In genomic region chr5:23417716-23418115, GRCm38 (mm10) we compare ENCODE assay signal across 8 mouse cellular contexts. TPM values are rescaled to one million over a fixed set of nuclear protein-coding genes. Genes with fewer than 3 reads are reported as not detected.
DNase-seq lines count a peak whose midpoint lies in the region; ATAC-seq and TF ChIP-seq lines count a peak whose summit lies in the region.

No protein-coding gene starts in this region.

- peak overlapping the region; percentile 73; the same call in 1 of the 2 replicates for H3K9ac ChIP-seq in kidney, embryonic 16.5 days (replicated peaks; ENCODE audit: low read length)
- peak overlapping the region; percentile 70; the same call in 1 of the 2 replicates for H3K9ac ChIP-seq in intestine, embryonic 15.5 days
- H3K9ac ChIP-seq in neural tube, embryonic 12.5 days = peak overlapping the region; percentile 76

- intact Hi-C loops in left cerebral cortex, postnatal 4 days (cut with DNase I) = no loop called here

- ATAC-seq in kidney, embryonic 16.5 days (ENCODE audit: low FRiP score, low TSS enrichment) = no peak
- ATAC-seq in intestine, embryonic 15.5 days = no peak
- ATAC-seq in neural tube, embryonic 12.5 days (ENCODE audit: low FRiP score, low read depth) = no peak

- 61% methylated on average over 2 of the region's 2 CpGs for WGBS in kidney, embryonic 16.5 days
- WGBS in intestine, embryonic 15.5 days = 63% methylated on average over 2 of the region's 2 CpGs
- WGBS in neural tube, embryonic 12.5 days = 77% methylated on average over 2 of the region's 2 CpGs

- peaks cover 70% of the 10 kb centered on the region for H3K4me1 ChIP-seq in kidney, embryonic 16.5 days (ENCODE audit: insufficient read depth, low read length)
- peaks cover 23% of the 10 kb centered on the region for H3K4me1 ChIP-seq in cortical plate, adult 2 months (ENCODE audit: control insufficient read depth, insufficient read depth, low read length)
- peaks cover 40% of the 10 kb centered on the region for H3K4me1 ChIP-seq in intestine, embryonic 15.5 days (replicated peaks)
- peaks cover 74% of the 10 kb centered on the region for H3K4me1 ChIP-seq in neural tube, embryonic 12.5 days

- 0 out of 2 replicates have a peak, but pooled peaks cover 2% of the 10 kb centered on the region for H3K36me3 ChIP-seq in kidney, embryonic 16.5 days (ENCODE audit: insufficient read depth, low read length)
- H3K36me3 ChIP-seq in intestine, embryonic 15.5 days = no peaks in the 10 kb centered on the region; the same call in 1 of the 2 replicates
- peaks cover 3% of the 10 kb centered on the region; the same call in 1 of the 2 replicates for H3K36me3 ChIP-seq in neural tube, embryonic 12.5 days

- DNase-seq in kidney, postnatal 25 days = no peak
- DNase-seq in layer of hippocampus, adult 11-12 months (ENCODE audit: low spot score) = no peak
- no peak for DNase-seq in left cerebral cortex, postnatal 4 days
- no peak for DNase-seq in thymus, adult 18-20 months

- TF ChIP-seq POLR2A in cortical plate, adult 2 months (IDR thresholded peaks at IDR 0.05; ENCODE audit: extremely low read depth, insufficient read depth, low read length) = no peak

- H3K27ac ChIP-seq in kidney, embryonic 16.5 days (ENCODE audit: low read length) = peak overlapping the region; percentile 94; the same call in 1 of the 2 replicates
- H3K27ac ChIP-seq in cortical plate, adult 2 months (ENCODE audit: insufficient read depth, low read length) = no peak overlapping the region
- H3K27ac ChIP-seq in intestine, embryonic 15.5 days = peak overlapping the region; percentile 96; the same call in 1 of the 2 replicates
- H3K27ac ChIP-seq in neural tube, embryonic 12.5 days = no peak overlapping the region

- H3K4me2 ChIP-seq in kidney, embryonic 16.5 days (replicated peaks; ENCODE audit: low read depth, low read length) = peak overlapping the region; percentile 62
- peak overlapping the region; percentile 85 for H3K4me2 ChIP-seq in intestine, embryonic 15.5 days (replicated peaks)
- H3K4me2 ChIP-seq in neural tube, embryonic 12.5 days (replicated peaks) = peak overlapping the region; percentile 63

- no peaks in the 10 kb centered on the region for H3K27me3 ChIP-seq in kidney, embryonic 16.5 days (ENCODE audit: insufficient read depth, low read length)
- no peaks in the 10 kb centered on the region for H3K27me3 ChIP-seq in intestine, embryonic 15.5 days (replicated peaks)
- no peaks in the 10 kb centered on the region for H3K27me3 ChIP-seq in neural tube, embryonic 12.5 days (replicated peaks)

- no peak for TF ChIP-seq CTCF in cortical plate, adult 2 months (IDR thresholded peaks at IDR 0.05; ENCODE audit: extremely low read depth, insufficient read depth, low read length)

- peak overlapping the region; percentile 63 for H3K4me3 ChIP-seq in kidney, embryonic 16.5 days (ENCODE audit: low read length)
- peak overlapping the region; percentile 67; the same call in 1 of the 2 replicates for H3K4me3 ChIP-seq in cortical plate, adult 2 months (ENCODE audit: insufficient read depth, low read length)
- peak overlapping the region; percentile 56 for H3K4me3 ChIP-seq in intestine, embryonic 15.5 days (replicated peaks)
- peak overlapping the region; percentile 46 for H3K4me3 ChIP-seq in neural tube, embryonic 12.5 days

- H3K9me3 ChIP-seq in kidney, embryonic 16.5 days (ENCODE audit: low read length) = no peaks in the 10 kb centered on the region
- no peaks in the 10 kb centered on the region for H3K9me3 ChIP-seq in intestine, embryonic 15.5 days
- H3K9me3 ChIP-seq in neural tube, embryonic 12.5 days = no peaks in the 10 kb centered on the region

RNA-seq across cellular contexts. Expression of gene Kmt2e, which starts 16.5 kb away (rescaled TPM):
- 98.8 and 99.9 TPM in 2 replicates for polyA plus RNA-seq in kidney, embryonic 16.5 days (2015; fragmentation: Nextera tagmentation; extraction: Ambion mirVana)
- polyA plus RNA-seq in cortical plate, adult 2 months (2012; rRNA removed) = 44.0 and 44.7 TPM in 2 replicates
- 77.2 and 86.4 TPM in 2 replicates for polyA plus RNA-seq in intestine, embryonic 15.5 days (2015; fragmentation: Nextera tagmentation; extraction: Ambion mirVana)
- polyA plus RNA-seq in neural tube, embryonic 12.5 days (2016; fragmentation: Nextera tagmentation; extraction: Ambion mirVana) = 142 and 145 TPM in 2 replicates
- 100 to 1,000 TPM; 150 to 156 TPM for total RNA-seq in left cerebral cortex, postnatal 4 days (2021)

Comparison
In these comparisons a context has a peak if more than half of its experiments do, and no peak if none do; other contexts are left out.
1. H3K27ac ChIP-seq: peak in kidney, embryonic 16.5 days (single experiment) and intestine, embryonic 15.5 days (single experiment); none in cortical plate, adult 2 months (single experiment) and neural tube, embryonic 12.5 days (single experiment).
2. Peak in every context shown above with its lines, with median percentiles within 50 percentile points of each other: H3K4me2 ChIP-seq, H3K4me3 ChIP-seq and H3K9ac ChIP-seq.